Mouse (Mus musculus) small intestine, adult 2 months (tissue): ENCODE measurements around the gene Rsu1.

Source experiments
- CTCF ChIP-seq: fragments of 200-500 bp; IDR thresholded peaks from 2 replicates; pipeline ENCODE4 v1.5.1; 2012; ENCODE audit warnings: low read depth, mild to moderate bottlenecking, control low read depth, inconsistent platforms, low read length, moderate library complexity, mixed read lengths; ENCODE audit not compliant: insufficient replicate concordance, insufficient read length; ENCODE audit errors: extremely low read depth
- POLR2A ChIP-seq: fragments of 200-500 bp; IDR thresholded peaks from 2 replicates; pipeline ENCODE4 v1.6.1; 2012; ENCODE audit warnings: low read depth, mild to moderate bottlenecking, control low read depth, inconsistent platforms, low read length, moderate library complexity

DNA sequence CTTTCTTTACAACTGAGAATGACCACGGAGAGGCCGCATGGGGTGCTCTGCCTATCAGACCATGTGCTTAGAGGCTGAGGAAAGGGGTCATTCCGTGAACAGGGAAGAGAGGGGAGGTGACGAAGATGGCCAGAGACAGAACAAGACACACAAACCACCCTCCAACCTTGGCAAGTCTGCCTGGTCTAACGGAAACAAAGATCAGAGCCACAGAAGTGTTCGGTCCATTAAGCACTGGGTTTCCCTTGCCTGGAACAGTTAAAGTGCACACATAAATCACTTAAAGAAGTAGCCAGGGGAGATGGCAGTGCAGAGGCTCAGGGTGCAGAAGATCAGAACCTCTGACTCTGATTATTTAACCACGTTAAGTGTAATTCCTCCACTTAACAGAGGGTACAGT lies 37.3 kb downstream of the Rsu1 start:
- TF ChIP-seq CTCF (no peak), POLR2A (no peak)
